Mouse (Mus musculus): Measurements from ENCODE around the gene Agpat1. TPM values are rescaled to one million over a fixed set of nuclear protein-coding genes. Genes with fewer than 3 reads are reported as not detected.

Gene Agpat1
- polyA plus RNA-seq, 1 experiment from 2014 or later = 55.6 TPM

- H3K27ac ChIP-seq (ENCODE audit: low read depth, low read length) = no peak overlapping the region
- WGBS = 44% methylated on average over 10 of the region's 10 CpGs
- H3K4me2 ChIP-seq (replicated peaks; ENCODE audit: low read depth) = peak overlapping the region; percentile 80
Observed at GRCm38 (mm10) chr17:34645256-34645829, 41.3 kb downstream of the Agpat1 start.

DNA sequence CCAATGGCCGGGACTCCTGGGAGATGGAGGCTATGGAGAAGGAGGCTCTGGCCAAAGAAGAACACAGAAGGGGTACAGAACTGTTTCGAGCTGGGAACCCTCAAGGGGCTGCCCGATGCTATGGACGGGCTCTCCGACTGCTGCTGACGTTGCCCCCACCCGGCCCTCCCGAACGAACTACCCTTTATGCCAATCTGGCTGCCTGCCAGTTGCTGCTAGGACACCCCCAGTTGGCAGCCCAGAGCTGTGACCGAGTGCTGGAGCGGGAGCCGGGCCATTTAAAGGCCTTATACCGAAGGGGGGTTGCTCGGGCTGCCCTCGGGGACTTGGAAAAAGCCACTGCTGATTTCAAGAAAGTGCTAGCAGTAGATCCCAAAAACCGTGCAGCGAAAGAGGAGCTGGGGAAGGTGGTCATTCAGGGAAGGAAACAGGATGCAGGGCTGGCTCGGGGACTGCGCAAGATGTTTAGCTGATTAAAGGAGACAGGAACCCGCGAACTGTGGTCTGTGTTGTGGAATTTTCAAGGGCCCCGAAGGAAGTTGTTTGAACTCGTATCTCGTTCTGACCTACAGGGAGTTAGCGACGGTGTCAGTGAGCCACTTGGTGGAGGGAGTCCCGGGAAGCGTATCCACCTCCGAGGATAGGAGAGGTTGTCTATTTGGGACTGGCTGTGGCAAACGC lies 41.9 kb downstream of the Agpat1 start:
- Histone ChIP-seq H3K9ac (ENCODE audit: low read depth, low read length) (no peak overlapping the region), H3K9me3 (ENCODE audit: control insufficient read depth) (no peaks in the 10 kb centered on the region), H3K36me3 (ENCODE audit: control insufficient read depth, insufficient read depth) (peaks cover 9% of the 10 kb centered on the region), H3K4me1 (replicated peaks; ENCODE audit: control insufficient read depth, insufficient read depth, low read length) (0 out of 2 replicates have a peak, but pooled peaks cover 7% of the 10 kb centered on the region), H3K27ac (ENCODE audit: low read depth, low read length) (no peak overlapping the region), H3K4me2 (replicated peaks; ENCODE audit: low read depth) (peak overlapping the region; percentile 48; the same call in 1 of the 2 replicates), H3K4me3 (ENCODE audit: low read depth, low read length) (no peak overlapping the region), H3K27me3 (replicated peaks; ENCODE audit: control insufficient read depth, insufficient read depth, low read length) (no peaks in the 10 kb centered on the region)
- ATAC-seq = no peak
- WGBS = 85% methylated on average over 30 of the region's 30 CpGs
- TF ChIP-seq CTCF (IDR thresholded peaks at IDR 0.05; ENCODE audit: low read depth) = no peak

More at GRCm38 (mm10) chr17:34645256-34645829, 41.3 kb downstream of the Agpat1 start:
- no peaks in the 10 kb centered on the region for H3K9me3 ChIP-seq (ENCODE audit: control insufficient read depth)
- peak overlapping the region; percentile 57 for H3K9ac ChIP-seq (ENCODE audit: low read depth, low read length)
- H3K27me3 ChIP-seq (replicated peaks; ENCODE audit: control insufficient read depth, insufficient read depth, low read length) = no peaks in the 10 kb centered on the region
- H3K36me3 ChIP-seq (ENCODE audit: control insufficient read depth, insufficient read depth) = peaks cover 7% of the 10 kb centered on the region
- H3K4me1 ChIP-seq (replicated peaks; ENCODE audit: control insufficient read depth, insufficient read depth, low read length) = 0 out of 2 replicates have a peak, but pooled peaks cover 7% of the 10 kb centered on the region
- H3K4me3 ChIP-seq (ENCODE audit: low read depth, low read length) = peak overlapping the region; percentile 56
- TF ChIP-seq CTCF (IDR thresholded peaks at IDR 0.05; ENCODE audit: low read depth) = no peak
- ATAC-seq = no peak

DNA sequence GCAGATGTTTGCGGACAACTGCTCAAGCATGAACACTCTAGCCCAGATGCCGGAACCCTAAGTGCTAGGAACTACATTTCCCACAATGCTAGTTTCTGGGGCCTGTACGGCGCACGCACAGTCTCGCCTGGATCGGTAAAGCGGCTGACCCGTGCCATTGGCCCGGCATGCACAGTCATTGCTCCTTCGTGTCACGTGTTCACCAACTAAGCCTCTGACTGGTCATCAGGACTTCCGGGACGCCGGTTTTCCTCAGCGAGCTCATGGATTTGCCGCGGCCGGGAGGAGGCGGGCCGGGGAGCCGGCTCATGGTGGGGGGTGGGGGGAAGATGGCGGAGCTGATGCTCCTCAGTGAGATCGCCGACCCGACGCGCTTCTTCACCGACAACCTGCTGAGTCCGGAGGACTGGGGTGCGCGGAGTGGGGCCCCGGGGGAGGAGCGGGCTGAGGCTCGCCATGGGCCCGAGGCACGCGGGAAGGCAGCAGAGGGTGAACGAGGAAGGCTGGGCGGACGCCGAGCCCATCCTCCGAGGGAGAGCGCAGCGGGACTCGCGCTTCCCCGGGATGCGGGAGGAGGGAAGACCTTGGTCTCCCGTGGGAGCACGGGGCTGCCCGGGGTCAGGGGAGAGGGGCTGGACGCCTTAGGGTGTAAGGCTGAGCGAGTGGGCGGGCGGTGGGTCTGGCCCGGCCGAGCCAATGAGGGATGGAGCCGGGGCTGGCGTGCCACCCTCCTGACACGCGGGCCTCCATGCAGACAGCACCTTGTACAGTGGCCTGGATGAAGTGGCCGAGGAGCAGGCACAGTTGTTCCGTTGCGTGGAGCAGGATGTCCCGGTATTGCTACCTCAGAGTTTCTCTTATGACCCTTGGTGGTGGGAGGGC lies 43.1 kb downstream of the Agpat1 start, which contains the start of gene Atf6b:
Atf6b (plus strand) TSS at position 241 of the 882 bp plus-strand sequence.
- Histone ChIP-seq H3K4me3 (ENCODE audit: low read depth, low read length) (peak within 1 kb of the TSS; percentile 97), H3K27ac (ENCODE audit: low read depth, low read length) (peak within 1 kb of the TSS; percentile 47; the same call in 1 of the 2 replicates), H3K4me1 (replicated peaks; ENCODE audit: control insufficient read depth, insufficient read depth, low read length) (0 out of 2 replicates have a peak, but pooled peaks cover 4% of the 10 kb centered on the region), H3K9me3 (ENCODE audit: control insufficient read depth) (no peaks in the 10 kb centered on the region), H3K9ac (ENCODE audit: low read depth, low read length) (peak within 1 kb of the TSS; percentile 81), H3K4me2 (replicated peaks; ENCODE audit: low read depth) (peak within 1 kb of the TSS; percentile 92), H3K36me3 (ENCODE audit: control insufficient read depth, insufficient read depth) (peaks cover 16% of the 10 kb centered on the region), H3K27me3 (replicated peaks; ENCODE audit: control insufficient read depth, insufficient read depth, low read length) (no peaks in the 10 kb centered on the region)
- TF ChIP-seq CTCF (IDR thresholded peaks at IDR 0.05; ENCODE audit: low read depth) = no peak
- peak; percentile 97 for ATAC-seq
- WGBS = under 1% methylated on average over 65 of the region's 66 CpGs

DNA sequence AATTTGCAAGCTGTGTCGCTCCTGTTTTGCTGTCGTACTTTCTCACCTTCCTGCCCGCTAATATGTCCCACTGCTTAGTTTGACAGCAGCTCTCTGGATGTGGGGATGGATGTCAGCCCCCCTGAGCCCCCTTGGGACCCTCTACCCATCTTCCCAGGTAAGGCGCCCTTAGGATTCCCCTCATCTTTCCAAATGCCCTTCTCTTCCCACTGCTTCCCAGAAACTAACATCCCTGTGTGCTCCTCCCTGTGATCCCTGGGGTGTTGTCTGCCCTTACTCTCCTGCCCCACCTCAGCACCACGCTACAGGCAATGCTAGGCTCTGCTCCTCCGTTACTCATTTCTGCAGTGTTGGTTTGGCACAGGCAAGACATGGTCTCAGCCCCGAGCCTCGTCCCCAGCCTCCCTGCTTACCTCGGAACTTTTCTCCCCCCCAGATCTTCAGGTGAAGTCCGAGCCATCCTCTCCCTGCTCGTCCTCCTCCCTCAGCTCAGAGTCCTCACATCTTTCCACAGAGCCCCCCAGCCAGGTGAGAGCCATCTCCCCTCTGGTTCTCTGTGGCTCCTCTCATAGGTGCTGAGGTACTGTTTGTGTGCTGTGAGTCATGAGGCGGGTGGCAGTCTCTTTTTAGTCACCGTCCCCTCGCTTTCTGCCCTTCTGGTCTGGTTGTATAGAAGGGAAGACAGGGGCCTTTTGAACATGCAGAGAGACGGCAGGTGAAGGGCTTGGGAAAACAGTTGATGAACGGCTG lies 44.3 kb downstream of the Agpat1 start:
- Histone ChIP-seq H3K4me1 (replicated peaks; ENCODE audit: control insufficient read depth, insufficient read depth, low read length) (0 out of 2 replicates have a peak, but pooled peaks cover 4% of the 10 kb centered on the region), H3K27me3 (replicated peaks; ENCODE audit: control insufficient read depth, insufficient read depth, low read length) (no peaks in the 10 kb centered on the region), H3K4me2 (replicated peaks; ENCODE audit: low read depth) (peak overlapping the region; percentile 92), H3K9me3 (ENCODE audit: control insufficient read depth) (no peaks in the 10 kb centered on the region), H3K27ac (ENCODE audit: low read depth, low read length) (no peak overlapping the region), H3K9ac (ENCODE audit: low read depth, low read length) (no peak overlapping the region), H3K4me3 (ENCODE audit: low read depth, low read length) (no peak overlapping the region; the same call in 1 of the 2 replicates), H3K36me3 (ENCODE audit: control insufficient read depth, insufficient read depth) (peaks cover 28% of the 10 kb centered on the region)
- no peak for ATAC-seq
- WGBS = 86% methylated on average over 16 of the region's 16 CpGs
- TF ChIP-seq CTCF (IDR thresholded peaks at IDR 0.05; ENCODE audit: low read depth) = no peak

- no peak for ATAC-seq
- peaks cover 33% of the 10 kb centered on the region for H3K36me3 ChIP-seq (ENCODE audit: control insufficient read depth, insufficient read depth)
Observed at GRCm38 (mm10) chr17:34649106-34649864, 45.2 kb downstream of the Agpat1 start.

More at GRCm38 (mm10) chr17:34649106-34649864, 45.2 kb downstream of the Agpat1 start:
- 87% methylated on average over 18 of the region's 18 CpGs for WGBS
- no peak for TF ChIP-seq CTCF (IDR thresholded peaks at IDR 0.05; ENCODE audit: low read depth)
- Histone ChIP-seq H3K4me1 (replicated peaks; ENCODE audit: control insufficient read depth, insufficient read depth, low read length) (0 out of 2 replicates have a peak, but pooled peaks cover 4% of the 10 kb centered on the region), H3K4me3 (ENCODE audit: low read depth, low read length) (no peak overlapping the region), H3K27ac (ENCODE audit: low read depth, low read length) (no peak overlapping the region), H3K9ac (ENCODE audit: low read depth, low read length) (no peak overlapping the region), H3K4me2 (replicated peaks; ENCODE audit: low read depth) (no peak overlapping the region), H3K27me3 (replicated peaks; ENCODE audit: control insufficient read depth, insufficient read depth, low read length) (no peaks in the 10 kb centered on the region), H3K9me3 (ENCODE audit: control insufficient read depth) (no peaks in the 10 kb centered on the region)
